Mouse (Mus musculus): ENCODE results near the gene Tmem121b. TPM values are rescaled to one million over a fixed set of nuclear protein-coding genes. Genes with fewer than 3 reads are reported as not detected.

Gene Tmem121b
- polyA plus RNA-seq, 2 experiments, result 0.01 TPM; not detected in 1

DNA sequence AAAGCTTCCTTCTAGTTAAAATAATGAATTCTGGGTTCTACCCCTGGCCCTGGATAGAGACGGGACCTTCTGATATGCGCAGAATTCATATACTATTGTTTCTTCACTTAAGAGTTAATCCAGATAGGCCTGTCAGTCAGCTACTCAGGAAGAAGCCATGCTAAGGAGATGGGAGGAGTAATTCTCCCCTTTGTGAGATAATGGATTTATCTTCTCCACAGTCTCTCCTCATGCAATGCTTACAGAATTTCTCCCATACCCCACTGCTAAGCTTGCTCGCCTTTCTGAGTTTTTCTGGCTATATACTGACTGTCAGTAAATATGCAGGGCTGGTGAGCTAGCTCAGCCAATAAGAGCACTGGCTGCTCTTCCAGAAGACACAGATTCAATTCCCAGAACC is 43.4 kb downstream of the Tmem121b start:
- no peaks in the 10 kb centered on the region for H3K36me3 ChIP-seq (replicated peaks; ENCODE audit: control insufficient read depth, insufficient read depth, low read depth)
- peaks cover 0 to 20% of the 10 kb centered on the region in 2 experiments; a peak in 2 of 4 replicates for H3K4me1 ChIP-seq (replicated peaks; ENCODE audit: control insufficient read depth in 2 of 2, insufficient read depth in 2 of 2, low read length in 1 of 2)
- no peak overlapping the region for H3K9ac ChIP-seq (replicated peaks)
- WGBS (ENCODE audit: insufficient replicate concordance), result 59% methylated on average over 3 of the region's 3 CpGs
- no peaks in the 10 kb centered on the region for H3K27me3 ChIP-seq (ENCODE audit: control insufficient read depth, insufficient read depth, low read length)
- no peak overlapping the region for H3K27ac ChIP-seq
- no peak for DNase-seq (ENCODE audit: low read depth in 3 of 3, low spot score in 3 of 3)
- TF ChIP-seq CTCF (IDR thresholded peaks at IDR 0.05; ENCODE audit: low read depth) (no peak), EP300 (IDR thresholded peaks at IDR 0.05; ENCODE audit: low read depth) (no peak)
- no peaks in the 10 kb centered on the region for H3K9me3 ChIP-seq (ENCODE audit: control insufficient read depth, low read length)
- ATAC-seq (ENCODE audit: insufficient read depth), result no peak
- H3K4me3 ChIP-seq (ENCODE audit: insufficient read depth in 1 of 2, low read depth in 2 of 2, low read length in 2 of 2), result no peak overlapping the region
- no peak overlapping the region for H3K4me2 ChIP-seq (ENCODE audit: low read depth)

DNA sequence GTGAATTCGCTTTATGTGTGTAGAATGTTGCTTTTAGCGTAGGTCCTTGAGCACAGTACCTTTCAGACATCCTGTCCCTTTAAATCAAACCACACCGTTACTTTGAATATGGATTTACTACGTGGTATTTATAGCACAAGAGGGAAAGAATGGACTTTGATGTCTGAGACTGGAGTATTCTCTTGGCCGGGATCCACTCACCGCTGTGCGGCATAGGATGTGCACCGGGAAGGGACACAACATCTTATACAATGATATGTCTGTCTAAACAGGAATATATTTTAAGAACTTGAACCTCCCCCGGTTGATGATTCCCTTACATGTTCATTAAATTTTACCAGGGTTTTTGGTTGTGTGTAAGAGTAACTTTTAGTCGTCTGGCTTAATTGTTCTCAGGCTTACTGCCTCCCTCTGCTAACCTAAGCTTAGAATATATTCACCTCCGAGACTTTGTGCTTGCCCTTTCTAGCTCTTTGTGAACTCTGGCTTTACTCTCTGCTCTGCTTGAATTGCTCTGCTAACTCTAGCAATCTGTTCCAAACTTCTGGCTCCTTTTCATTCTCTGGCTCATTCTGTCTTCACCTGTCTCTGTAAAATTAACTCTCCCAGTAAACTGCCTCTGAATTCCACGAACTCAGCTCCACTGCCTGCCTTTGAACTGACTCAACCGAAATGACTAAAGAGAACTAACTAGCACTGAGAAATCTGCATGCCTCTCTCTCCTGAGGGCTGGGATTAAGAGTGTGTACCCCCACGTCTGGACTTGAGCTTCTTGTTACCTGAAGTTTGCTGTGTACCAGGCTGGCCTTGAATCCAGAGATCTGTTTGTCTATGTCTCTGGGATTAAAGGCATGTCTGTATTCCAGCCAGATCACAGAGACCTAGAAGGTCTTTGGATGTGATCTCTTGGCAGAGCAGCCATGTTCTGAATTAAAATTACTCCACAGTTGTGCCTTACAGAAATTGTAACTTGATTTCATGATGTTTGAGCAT is 49.9 kb downstream of the Tmem121b start:
- Histone ChIP-seq H3K36me3 (replicated peaks; ENCODE audit: control insufficient read depth, insufficient read depth, low read depth) (peaks cover 15% of the 10 kb centered on the region), H3K27ac (no peak overlapping the region), H3K4me3 (ENCODE audit: insufficient read depth in 1 of 2, low read depth in 2 of 2, low read length in 2 of 2) (no peak overlapping the region), H3K9ac (replicated peaks) (no peak overlapping the region), H3K4me2 (ENCODE audit: low read depth) (no peak overlapping the region), H3K9me3 (ENCODE audit: control insufficient read depth, low read length) (no peaks in the 10 kb centered on the region), H3K27me3 (ENCODE audit: control insufficient read depth, insufficient read depth, low read length) (no peaks in the 10 kb centered on the region), H3K4me1 (replicated peaks; ENCODE audit: control insufficient read depth in 2 of 2, insufficient read depth in 2 of 2, low read length in 1 of 2) (no peaks in the 10 kb centered on the region)
- DNase-seq (ENCODE audit: low read depth in 3 of 3, low spot score in 3 of 3) (no peak), ATAC-seq (ENCODE audit: insufficient read depth) (no peak)
- 82% methylated on average over 14 of the region's 14 CpGs for WGBS (ENCODE audit: insufficient replicate concordance)
- TF ChIP-seq CTCF (IDR thresholded peaks at IDR 0.05; ENCODE audit: low read depth) (no peak), EP300 (IDR thresholded peaks at IDR 0.05; ENCODE audit: low read depth) (no peak)

DNA sequence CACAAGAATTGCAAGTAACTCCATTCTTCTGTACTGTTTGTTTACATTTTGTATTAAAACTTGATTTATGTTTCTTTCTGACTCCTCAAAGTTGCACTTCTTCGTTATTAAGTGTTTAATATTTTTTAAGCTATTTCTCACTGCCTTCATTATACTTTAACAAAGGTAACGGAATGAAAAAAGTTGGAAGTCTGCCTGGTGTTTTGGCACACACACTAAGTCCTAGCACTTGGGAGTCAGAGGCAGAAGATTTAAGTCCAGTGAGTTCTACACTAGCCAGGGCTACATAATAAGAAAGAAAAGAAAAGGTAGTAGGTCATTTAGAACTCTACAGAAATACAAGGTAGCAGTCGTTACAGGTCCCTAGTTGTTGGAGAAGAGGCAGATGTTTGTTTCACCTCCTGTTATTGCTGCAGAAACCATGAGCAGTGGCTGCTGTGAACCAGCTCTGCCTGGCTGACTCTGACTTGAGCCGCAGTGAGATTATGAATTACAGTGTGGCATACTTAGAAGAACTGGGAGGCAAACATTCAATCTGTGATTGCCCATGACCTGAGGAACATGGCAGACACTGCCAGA is 51.3 kb downstream of the Tmem121b start:
- DNase-seq (ENCODE audit: low read depth in 3 of 3, low spot score in 3 of 3) (no peak), ATAC-seq (ENCODE audit: insufficient read depth) (no peak)
- TF ChIP-seq CTCF (IDR thresholded peaks at IDR 0.05; ENCODE audit: low read depth) (no peak), EP300 (IDR thresholded peaks at IDR 0.05; ENCODE audit: low read depth) (no peak)
- H3K36me3 ChIP-seq (replicated peaks; ENCODE audit: control insufficient read depth, insufficient read depth, low read depth), result peaks cover 17% of the 10 kb centered on the region
- no peaks in the 10 kb centered on the region for H3K4me1 ChIP-seq (replicated peaks; ENCODE audit: control insufficient read depth in 2 of 2, insufficient read depth in 2 of 2, low read length in 1 of 2)
- H3K9me3 ChIP-seq (ENCODE audit: control insufficient read depth, low read length), result no peaks in the 10 kb centered on the region
- no peak overlapping the region for H3K4me3 ChIP-seq (ENCODE audit: insufficient read depth in 1 of 2, low read depth in 2 of 2, low read length in 2 of 2)
- H3K4me2 ChIP-seq (ENCODE audit: low read depth), result no peak overlapping the region
- WGBS (ENCODE audit: insufficient replicate concordance), result 79% methylated on average over 4 of the region's 4 CpGs
- H3K27ac ChIP-seq, result no peak overlapping the region
- no peaks in the 10 kb centered on the region for H3K27me3 ChIP-seq (ENCODE audit: control insufficient read depth, insufficient read depth, low read length)
- H3K9ac ChIP-seq (replicated peaks), result no peak overlapping the region

Other genes with a start within 250 kb of the Tmem121b start
- gene D330020A13Rik, start 199.4 kb downstream of the Tmem121b start, polyA plus RNA-seq (2012; rRNA removed), result not detected in 2 replicates
- not detected in 2 replicates for gene D330020A13Rik, start 199.4 kb downstream of the Tmem121b start, polyA plus RNA-seq (2014; fragmentation: Nextera tagmentation; extraction: Ambion mirVana)
- 0.11 and 0.13 TPM in 2 replicates for gene B4galnt3, start 199.2 kb downstream of the Tmem121b start, polyA plus RNA-seq (2012; rRNA removed)
- gene B4galnt3, start 199.2 kb downstream of the Tmem121b start, polyA plus RNA-seq (2014; fragmentation: Nextera tagmentation; extraction: Ambion mirVana), result 0.06 and 0.18 TPM in 2 replicates
- 2.7 and 3.8 TPM in 2 replicates for gene Kdm5a, start 129.7 kb downstream of the Tmem121b start, polyA plus RNA-seq (2012; rRNA removed)
- gene Kdm5a, start 129.7 kb downstream of the Tmem121b start, polyA plus RNA-seq (2014; fragmentation: Nextera tagmentation; extraction: Ambion mirVana), result 16.6 and 17.6 TPM in 2 replicates
- gene Ccdc77, start 129.4 kb downstream of the Tmem121b start, polyA plus RNA-seq (2012; rRNA removed), result 6.9 and 11.4 TPM in 2 replicates
- 14.1 and 16.3 TPM in 2 replicates for gene Ccdc77, start 129.4 kb downstream of the Tmem121b start, polyA plus RNA-seq (2014; fragmentation: Nextera tagmentation; extraction: Ambion mirVana)
- gene Il17ra, start 30.6 kb downstream of the Tmem121b start, polyA plus RNA-seq (2012; rRNA removed), result 6.0 and 6.2 TPM in 2 replicates
- 3.6 TPM in 2 replicates for gene Il17ra, start 30.6 kb downstream of the Tmem121b start, polyA plus RNA-seq (2014; fragmentation: Nextera tagmentation; extraction: Ambion mirVana)
- 8.4 and 8.8 TPM in 2 replicates for gene Hdhd5, start 37.5 kb upstream of the Tmem121b start, polyA plus RNA-seq (2012; rRNA removed)
- 5.6 and 6.1 TPM in 2 replicates for gene Hdhd5, start 37.5 kb upstream of the Tmem121b start, polyA plus RNA-seq (2014; fragmentation: Nextera tagmentation; extraction: Ambion mirVana)
- gene Cecr2, start 172.6 kb upstream of the Tmem121b start, polyA plus RNA-seq (2012; rRNA removed), result 5.5 and 6.2 TPM in 2 replicates
- 7.1 and 8.2 TPM in 2 replicates for gene Cecr2, start 172.6 kb upstream of the Tmem121b start, polyA plus RNA-seq (2014; fragmentation: Nextera tagmentation; extraction: Ambion mirVana)